Mouse (Mus musculus): ENCODE measurements at regions not wholly inside any gene's neighbourhood (a gene's known extent, or its start where the extent isn't known, plus 50 kb on each side); places are given as distances from the start of the nearest gene placed in this dataset.

GRCm38 (mm10) chr9:61791435-61792064 is 122.8 kb downstream of the Rplp1 start:
- no peak overlapping the region for H3K27ac ChIP-seq (ENCODE audit: control insufficient read depth, insufficient read depth, low read depth, low read length, poor library complexity)
- 87% methylated on average over 11 of the region's 11 CpGs for WGBS
- no peaks in the 10 kb centered on the region for H3K4me1 ChIP-seq (ENCODE audit: control insufficient read depth, insufficient read depth, low read length)
- no peak for TF ChIP-seq POLR2A (IDR thresholded peaks at IDR 0.05; ENCODE audit: borderline replicate concordance, control insufficient read depth, low read depth, low read length)
- no peak for TF ChIP-seq CTCF (IDR thresholded peaks at IDR 0.05; ENCODE audit: control insufficient read depth, insufficient read depth, low read length)
- H3K4me3 ChIP-seq (replicated peaks; ENCODE audit: control insufficient read depth, low read depth, low read length): no peak overlapping the region

- Histone ChIP-seq H3K4me3 (replicated peaks; ENCODE audit: control insufficient read depth, low read depth, low read length) (no peak overlapping the region), H3K27ac (ENCODE audit: control insufficient read depth, insufficient read depth, low read depth, low read length, poor library complexity) (no peak overlapping the region), H3K4me1 (ENCODE audit: control insufficient read depth, insufficient read depth, low read length) (no peaks in the 10 kb centered on the region)
- TF ChIP-seq CTCF (IDR thresholded peaks at IDR 0.05; ENCODE audit: control insufficient read depth, insufficient read depth, low read length) (no peak), POLR2A (IDR thresholded peaks at IDR 0.05; ENCODE audit: borderline replicate concordance, control insufficient read depth, low read depth, low read length) (no peak)
- WGBS: 13% methylated on average over 2 of the region's 2 CpGs
These were observed 123.5 kb downstream of the Rplp1 start for GRCm38 (mm10) chr9:61790849-61791248.

GRCm38 (mm10) chr9:61789066-61789897 is 125.1 kb downstream of the Rplp1 start:
- 73% methylated on average over 8 of the region's 8 CpGs for WGBS
- H3K4me1 ChIP-seq (ENCODE audit: control insufficient read depth, insufficient read depth, low read length): no peaks in the 10 kb centered on the region

GRCm38 (mm10) chr9:61781469-61781868 is 132.9 kb downstream of the Rplp1 start:
- Histone ChIP-seq H3K27ac (ENCODE audit: control insufficient read depth, insufficient read depth, low read depth, low read length, poor library complexity) (no peak overlapping the region), H3K4me3 (replicated peaks; ENCODE audit: control insufficient read depth, low read depth, low read length) (no peak overlapping the region), H3K4me1 (ENCODE audit: control insufficient read depth, insufficient read depth, low read length) (no peaks in the 10 kb centered on the region; the same call in 1 of the 2 replicates)
- no peak for TF ChIP-seq CTCF (IDR thresholded peaks at IDR 0.05; ENCODE audit: control insufficient read depth, insufficient read depth, low read length)
- 8% methylated on average over 8 of the region's 8 CpGs for WGBS

More at GRCm38 (mm10) chr9:61789066-61789897, 125.1 kb downstream of the Rplp1 start:
- TF ChIP-seq CTCF (IDR thresholded peaks at IDR 0.05; ENCODE audit: control insufficient read depth, insufficient read depth, low read length): no peak
- TF ChIP-seq POLR2A (IDR thresholded peaks at IDR 0.05; ENCODE audit: borderline replicate concordance, control insufficient read depth, low read depth, low read length): no peak
- no peak overlapping the region for H3K27ac ChIP-seq (ENCODE audit: control insufficient read depth, insufficient read depth, low read depth, low read length, poor library complexity)
- no peak overlapping the region for H3K4me3 ChIP-seq (replicated peaks; ENCODE audit: control insufficient read depth, low read depth, low read length)

- no peak overlapping the region for H3K4me3 ChIP-seq (replicated peaks; ENCODE audit: control insufficient read depth, low read depth, low read length)
- H3K27ac ChIP-seq (ENCODE audit: control insufficient read depth, insufficient read depth, low read depth, low read length, poor library complexity): no peak overlapping the region
- TF ChIP-seq POLR2A (IDR thresholded peaks at IDR 0.05; ENCODE audit: borderline replicate concordance, control insufficient read depth, low read depth, low read length) (no peak), CTCF (IDR thresholded peaks at IDR 0.05; ENCODE audit: control insufficient read depth, insufficient read depth, low read length) (no peak)
- no peaks in the 10 kb centered on the region; the same call in 1 of the 2 replicates for H3K4me1 ChIP-seq (ENCODE audit: control insufficient read depth, insufficient read depth, low read length)
- WGBS: 84% methylated on average over 9 of the region's 9 CpGs
These were observed 134.0 kb downstream of the Rplp1 start for GRCm38 (mm10) chr9:61780186-61780939.

GRCm38 (mm10) chr9:61779165-61779564 is 135.2 kb downstream of the Rplp1 start:
- H3K27ac ChIP-seq (ENCODE audit: control insufficient read depth, insufficient read depth, low read depth, low read length, poor library complexity): no peak overlapping the region
- no peak for TF ChIP-seq CTCF (IDR thresholded peaks at IDR 0.05; ENCODE audit: control insufficient read depth, insufficient read depth, low read length)
- no peak for TF ChIP-seq POLR2A (IDR thresholded peaks at IDR 0.05; ENCODE audit: borderline replicate concordance, control insufficient read depth, low read depth, low read length)
- no peak overlapping the region for H3K4me3 ChIP-seq (replicated peaks; ENCODE audit: control insufficient read depth, low read depth, low read length)
- H3K4me1 ChIP-seq (ENCODE audit: control insufficient read depth, insufficient read depth, low read length): no peaks in the 10 kb centered on the region; the same call in 1 of the 2 replicates

- no peaks in the 10 kb centered on the region; the same call in 1 of the 2 replicates for H3K4me1 ChIP-seq (ENCODE audit: control insufficient read depth, insufficient read depth, low read length)
- no peak overlapping the region for H3K27ac ChIP-seq (ENCODE audit: control insufficient read depth, insufficient read depth, low read depth, low read length, poor library complexity)
- H3K4me3 ChIP-seq (replicated peaks; ENCODE audit: control insufficient read depth, low read depth, low read length): no peak overlapping the region
- TF ChIP-seq CTCF (IDR thresholded peaks at IDR 0.05; ENCODE audit: control insufficient read depth, insufficient read depth, low read length) (no peak), POLR2A (IDR thresholded peaks at IDR 0.05; ENCODE audit: borderline replicate concordance, control insufficient read depth, low read depth, low read length) (no peak)
- WGBS: 76% methylated on average over 2 of the region's 2 CpGs
These were observed 137.9 kb downstream of the Rplp1 start for GRCm38 (mm10) chr9:61776446-61776845.
